Mouse (Mus musculus): ENCODE measurements at regions not wholly inside any gene's neighbourhood (a gene's known extent, or its start where the extent isn't known, plus 50 kb on each side); places are given as distances from the start of the nearest gene placed in this dataset.

GRCm38 (mm10) chr19:54733938-54734337 is 393.1 kb downstream of the Gpam start:
- Histone ChIP-seq H3K27me3 (ENCODE audit: control insufficient read depth, insufficient read depth, low read length) (no peaks in the 10 kb centered on the region), H3K27ac (ENCODE audit: low read depth, low read length) (no peak overlapping the region), H3K36me3 (ENCODE audit: control insufficient read depth, insufficient read depth, low read length) (no peaks in the 10 kb centered on the region), H3K9me3 (ENCODE audit: control insufficient read depth, low read length) (no peaks in the 10 kb centered on the region), H3K4me3 (ENCODE audit: low read depth, low read length) (no peak overlapping the region), H3K4me1 (ENCODE audit: control insufficient read depth, insufficient read depth, low read length) (no peaks in the 10 kb centered on the region), H3K9ac (replicated peaks; ENCODE audit: low read depth, low read length) (no peak overlapping the region), H3K4me2 (ENCODE audit: low read depth, low read length) (no peak overlapping the region)
- ATAC-seq (ENCODE audit: low read depth), result no peak
- 81% methylated on average over 2 of the region's 2 CpGs for WGBS

- 72% methylated on average over 8 of the region's 8 CpGs for WGBS
- Histone ChIP-seq H3K27ac (ENCODE audit: low read depth, low read length) (no peak overlapping the region), H3K4me3 (ENCODE audit: low read depth, low read length) (no peak overlapping the region), H3K4me2 (ENCODE audit: low read depth, low read length) (no peak overlapping the region), H3K9me3 (ENCODE audit: control insufficient read depth, low read length) (no peaks in the 10 kb centered on the region), H3K36me3 (ENCODE audit: control insufficient read depth, insufficient read depth, low read length) (no peaks in the 10 kb centered on the region), H3K27me3 (ENCODE audit: control insufficient read depth, insufficient read depth, low read length) (no peaks in the 10 kb centered on the region), H3K4me1 (ENCODE audit: control insufficient read depth, insufficient read depth, low read length) (no peaks in the 10 kb centered on the region), H3K9ac (replicated peaks; ENCODE audit: low read depth, low read length) (no peak overlapping the region)
- no peak for ATAC-seq (ENCODE audit: low read depth)
These were observed 395.3 kb downstream of the Gpam start for GRCm38 (mm10) chr19:54731749-54732148.

- H3K4me1 ChIP-seq (ENCODE audit: control insufficient read depth, insufficient read depth, low read length), result no peaks in the 10 kb centered on the region
- no peaks in the 10 kb centered on the region for H3K36me3 ChIP-seq (ENCODE audit: control insufficient read depth, insufficient read depth, low read length)
- ATAC-seq (ENCODE audit: low read depth), result no peak
- 92% methylated on average over 2 of the region's 2 CpGs for WGBS
- no peak overlapping the region for H3K9ac ChIP-seq (replicated peaks; ENCODE audit: low read depth, low read length)
- H3K4me3 ChIP-seq (ENCODE audit: low read depth, low read length), result no peak overlapping the region
- H3K27me3 ChIP-seq (ENCODE audit: control insufficient read depth, insufficient read depth, low read length), result no peaks in the 10 kb centered on the region
- no peak overlapping the region for H3K4me2 ChIP-seq (ENCODE audit: low read depth, low read length)
- H3K27ac ChIP-seq (ENCODE audit: low read depth, low read length), result no peak overlapping the region
- H3K9me3 ChIP-seq (ENCODE audit: control insufficient read depth, low read length), result no peaks in the 10 kb centered on the region
These were observed 395.7 kb downstream of the Gpam start for GRCm38 (mm10) chr19:54731315-54731714.

GRCm38 (mm10) chr19:54730801-54731200 is 396.2 kb downstream of the Gpam start:
- Histone ChIP-seq H3K9ac (replicated peaks; ENCODE audit: low read depth, low read length) (no peak overlapping the region), H3K36me3 (ENCODE audit: control insufficient read depth, insufficient read depth, low read length) (no peaks in the 10 kb centered on the region), H3K4me1 (ENCODE audit: control insufficient read depth, insufficient read depth, low read length) (no peaks in the 10 kb centered on the region), H3K9me3 (ENCODE audit: control insufficient read depth, low read length) (no peaks in the 10 kb centered on the region), H3K4me2 (ENCODE audit: low read depth, low read length) (no peak overlapping the region), H3K27me3 (ENCODE audit: control insufficient read depth, insufficient read depth, low read length) (no peaks in the 10 kb centered on the region), H3K4me3 (ENCODE audit: low read depth, low read length) (no peak overlapping the region), H3K27ac (ENCODE audit: low read depth, low read length) (no peak overlapping the region)
- no peak for ATAC-seq (ENCODE audit: low read depth)
- WGBS, result 93% methylated on average over 2 of the region's 2 CpGs

GRCm38 (mm10) chr19:54730296-54730695 is 396.7 kb downstream of the Gpam start:
- no peak overlapping the region for H3K9ac ChIP-seq (replicated peaks; ENCODE audit: low read depth, low read length)
- H3K4me3 ChIP-seq (ENCODE audit: low read depth, low read length), result no peak overlapping the region
- no peak for ATAC-seq (ENCODE audit: low read depth)
- H3K27me3 ChIP-seq (ENCODE audit: control insufficient read depth, insufficient read depth, low read length), result no peaks in the 10 kb centered on the region
- no peaks in the 10 kb centered on the region for H3K9me3 ChIP-seq (ENCODE audit: control insufficient read depth, low read length)
- H3K4me2 ChIP-seq (ENCODE audit: low read depth, low read length), result no peak overlapping the region
- no peaks in the 10 kb centered on the region for H3K4me1 ChIP-seq (ENCODE audit: control insufficient read depth, insufficient read depth, low read length)
- WGBS, result 85% methylated on average over 2 of the region's 2 CpGs
- H3K27ac ChIP-seq (ENCODE audit: low read depth, low read length), result no peak overlapping the region
- H3K36me3 ChIP-seq (ENCODE audit: control insufficient read depth, insufficient read depth, low read length), result no peaks in the 10 kb centered on the region

- H3K4me2 ChIP-seq (ENCODE audit: low read depth, low read length), result no peak overlapping the region
- H3K36me3 ChIP-seq (ENCODE audit: control insufficient read depth, insufficient read depth, low read length), result no peaks in the 10 kb centered on the region
- H3K4me1 ChIP-seq (ENCODE audit: control insufficient read depth, insufficient read depth, low read length), result no peaks in the 10 kb centered on the region
- no peak for ATAC-seq (ENCODE audit: low read depth)
- H3K27me3 ChIP-seq (ENCODE audit: control insufficient read depth, insufficient read depth, low read length), result no peaks in the 10 kb centered on the region
- 83% methylated on average over 2 of the region's 2 CpGs for WGBS
- no peak overlapping the region for H3K4me3 ChIP-seq (ENCODE audit: low read depth, low read length)
- no peaks in the 10 kb centered on the region for H3K9me3 ChIP-seq (ENCODE audit: control insufficient read depth, low read length)
- no peak overlapping the region for H3K27ac ChIP-seq (ENCODE audit: low read depth, low read length)
- H3K9ac ChIP-seq (replicated peaks; ENCODE audit: low read depth, low read length), result no peak overlapping the region
These were observed 404.9 kb downstream of the Gpam start for GRCm38 (mm10) chr19:54722091-54722490.

GRCm38 (mm10) chr19:54697411-54697810 is 429.6 kb downstream of the Gpam start:
- ATAC-seq (ENCODE audit: low read depth), result no peak
- H3K9ac ChIP-seq (replicated peaks; ENCODE audit: low read depth, low read length), result no peak overlapping the region
- no peak overlapping the region for H3K4me2 ChIP-seq (ENCODE audit: low read depth, low read length)
- H3K4me1 ChIP-seq (ENCODE audit: control insufficient read depth, insufficient read depth, low read length), result no peaks in the 10 kb centered on the region
- H3K36me3 ChIP-seq (ENCODE audit: control insufficient read depth, insufficient read depth, low read length), result no peaks in the 10 kb centered on the region
- no peaks in the 10 kb centered on the region for H3K27me3 ChIP-seq (ENCODE audit: control insufficient read depth, insufficient read depth, low read length)
- WGBS, result 87% methylated on average over 8 of the region's 8 CpGs
- no peak overlapping the region for H3K4me3 ChIP-seq (ENCODE audit: low read depth, low read length)
- H3K9me3 ChIP-seq (ENCODE audit: control insufficient read depth, low read length), result no peaks in the 10 kb centered on the region
- H3K27ac ChIP-seq (ENCODE audit: low read depth, low read length), result no peak overlapping the region

- Histone ChIP-seq H3K9me3 (ENCODE audit: control insufficient read depth, low read length) (no peaks in the 10 kb centered on the region), H3K27me3 (ENCODE audit: control insufficient read depth, insufficient read depth, low read length) (no peaks in the 10 kb centered on the region)
- 94% methylated on average over 3 of the region's 3 CpGs for WGBS
These were observed 433.3 kb downstream of the Gpam start for GRCm38 (mm10) chr19:54693714-54694113.

GRCm38 (mm10) chr19:54693094-54693493 is 433.9 kb downstream of the Gpam start:
- WGBS, result 85% methylated on average over 1 of the region's 1 CpGs
- Histone ChIP-seq H3K27ac (ENCODE audit: low read depth, low read length) (no peak overlapping the region), H3K9ac (replicated peaks; ENCODE audit: low read depth, low read length) (no peak overlapping the region), H3K36me3 (ENCODE audit: control insufficient read depth, insufficient read depth, low read length) (no peaks in the 10 kb centered on the region), H3K27me3 (ENCODE audit: control insufficient read depth, insufficient read depth, low read length) (no peaks in the 10 kb centered on the region), H3K9me3 (ENCODE audit: control insufficient read depth, low read length) (no peaks in the 10 kb centered on the region), H3K4me2 (ENCODE audit: low read depth, low read length) (no peak overlapping the region), H3K4me1 (ENCODE audit: control insufficient read depth, insufficient read depth, low read length) (no peaks in the 10 kb centered on the region), H3K4me3 (ENCODE audit: low read depth, low read length) (no peak overlapping the region)
- ATAC-seq (ENCODE audit: low read depth), result no peak

More at GRCm38 (mm10) chr19:54693714-54694113, 433.3 kb downstream of the Gpam start:
- Histone ChIP-seq H3K27ac (ENCODE audit: low read depth, low read length) (no peak overlapping the region), H3K36me3 (ENCODE audit: control insufficient read depth, insufficient read depth, low read length) (no peaks in the 10 kb centered on the region), H3K4me3 (ENCODE audit: low read depth, low read length) (no peak overlapping the region), H3K4me2 (ENCODE audit: low read depth, low read length) (no peak overlapping the region), H3K9ac (replicated peaks; ENCODE audit: low read depth, low read length) (no peak overlapping the region), H3K4me1 (ENCODE audit: control insufficient read depth, insufficient read depth, low read length) (no peaks in the 10 kb centered on the region)
- ATAC-seq (ENCODE audit: low read depth), result no peak

GRCm38 (mm10) chr19:54691861-54692260 is 435.2 kb downstream of the Gpam start:
- ATAC-seq (ENCODE audit: low read depth), result no peak
- no peaks in the 10 kb centered on the region for H3K36me3 ChIP-seq (ENCODE audit: control insufficient read depth, insufficient read depth, low read length)
- H3K27ac ChIP-seq (ENCODE audit: low read depth, low read length), result no peak overlapping the region
- 94% methylated on average over 1 of the region's 1 CpGs for WGBS
- H3K27me3 ChIP-seq (ENCODE audit: control insufficient read depth, insufficient read depth, low read length), result no peaks in the 10 kb centered on the region
- no peak overlapping the region for H3K9ac ChIP-seq (replicated peaks; ENCODE audit: low read depth, low read length)
- H3K9me3 ChIP-seq (ENCODE audit: control insufficient read depth, low read length), result no peaks in the 10 kb centered on the region
- no peaks in the 10 kb centered on the region for H3K4me1 ChIP-seq (ENCODE audit: control insufficient read depth, insufficient read depth, low read length)
- H3K4me3 ChIP-seq (ENCODE audit: low read depth, low read length), result no peak overlapping the region
- H3K4me2 ChIP-seq (ENCODE audit: low read depth, low read length), result no peak overlapping the region

Measured in neural tube, embryonic 14.5 days (tissue).